Mouse (Mus musculus): Measurements from ENCODE around the gene Lrrc28.

- TF ChIP-seq CTCF (IDR thresholded peaks at IDR 0.05; ENCODE audit: extremely low read depth, insufficient read depth, insufficient read length, insufficient replicate concordance) = no peak
- no peak for TF ChIP-seq POLR2A (IDR thresholded peaks at IDR 0.05; ENCODE audit: low read depth, low read length)
These were observed 133.5 kb downstream of the Lrrc28 start for GRCm38 (mm10) chr7:67511606-67512005.

Measured in spleen, adult 2 months (tissue).